Mouse (Mus musculus): ENCODE data around the gene 1700020A23Rik. TPM values are rescaled to one million over a fixed set of nuclear protein-coding genes. Genes with fewer than 3 reads are reported as not detected.
"Not testable (repeated sequence)": the region's sequence is repeated elsewhere in the genome, so short reads cannot be mapped to it uniquely, and the experiment has no call there.

The 1700020A23Rik gene
- not detected for polyA plus RNA-seq (2017; shearing (Covaris generic))

GRCm38 (mm10) chr2:130404939-130405338 is at the start of gene 1700020A23Rik, which contains the start of gene Gm28372:
Gene 1700020A23Rik, plus strand, starts transcription at chr2:130405259.
Gene Gm28372, plus strand, starts transcription at chr2:130405239.
- ATAC-seq = no peak

- ATAC-seq = no peak
Measured at GRCm38 (mm10) chr2:130357551-130357950, 47.5 kb upstream of the 1700020A23Rik start.

DNA sequence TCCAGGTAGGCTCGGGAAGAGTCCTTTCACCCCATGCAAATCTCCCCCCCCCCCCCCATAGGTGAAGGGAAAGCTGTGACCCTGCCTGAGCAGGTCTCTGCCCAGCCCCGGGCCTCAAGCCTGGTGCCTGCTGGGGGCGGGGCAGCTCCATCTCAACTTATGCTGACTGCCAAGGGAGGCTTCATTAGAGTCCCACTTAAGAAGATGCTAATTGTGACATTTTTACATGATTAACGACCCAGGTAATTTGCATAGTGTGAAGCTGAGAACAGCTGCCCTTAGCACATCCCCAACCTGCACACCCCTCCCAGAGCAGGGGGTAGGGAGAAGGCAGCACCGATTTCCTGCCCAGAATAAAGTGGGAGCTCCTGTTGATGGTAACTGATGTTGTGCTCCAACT is 46.2 kb upstream of the 1700020A23Rik start:
- ATAC-seq = no peak

GRCm38 (mm10) chr2:130362511-130363026 is 42.5 kb upstream of the 1700020A23Rik start:
- no peak for ATAC-seq

GRCm38 (mm10) chr2:130365211-130366094 is 39.6 kb upstream of the 1700020A23Rik start:
- ATAC-seq = no peak

GRCm38 (mm10) chr2:130367386-130367785 is 37.7 kb upstream of the 1700020A23Rik start:
- no peak for ATAC-seq

- not testable (repeated sequence) for ATAC-seq
Measured at GRCm38 (mm10) chr2:130373026-130373425, 32.0 kb upstream of the 1700020A23Rik start.

DNA sequence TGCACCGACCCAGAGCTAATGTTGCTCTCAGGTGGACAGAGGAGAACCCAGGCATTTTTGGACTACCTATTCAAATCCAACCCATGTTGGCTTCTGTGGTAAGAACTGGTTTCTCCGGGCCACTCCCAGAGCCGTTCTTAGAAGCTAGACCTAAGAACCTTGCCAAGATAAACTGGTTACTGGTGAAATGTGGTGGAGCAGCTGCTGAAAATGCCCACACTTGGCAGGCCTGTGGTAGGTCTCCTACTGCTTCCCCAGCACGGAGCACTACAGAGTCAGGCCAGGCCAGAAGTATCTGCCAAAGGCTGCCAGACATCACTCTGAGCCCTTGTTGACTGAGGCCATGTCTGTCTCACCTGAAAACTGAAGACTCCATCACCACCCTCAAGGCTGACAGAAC is 30.1 kb upstream of the 1700020A23Rik start:
- no peak for ATAC-seq

DNA sequence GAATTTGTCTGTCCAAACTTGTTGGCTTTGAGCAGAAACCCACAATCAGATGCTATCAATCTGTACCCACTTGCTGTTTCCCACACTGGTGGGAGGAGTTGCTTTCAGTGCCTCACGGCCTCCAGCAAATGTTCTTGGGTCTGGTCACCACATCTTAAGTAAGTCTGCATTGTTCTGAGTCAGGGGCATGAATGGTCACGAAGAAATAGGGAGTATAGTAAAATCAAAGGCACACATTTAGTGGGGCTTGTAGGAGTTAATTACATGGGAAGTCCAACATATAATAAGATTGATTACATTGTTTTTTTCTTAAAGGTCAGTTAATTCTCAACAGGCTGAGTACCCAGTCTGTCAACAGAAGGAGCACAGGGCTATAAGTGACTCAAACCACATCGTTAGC is 21.9 kb upstream of the 1700020A23Rik start:
- no peak for ATAC-seq

GRCm38 (mm10) chr2:130383895-130384294 is 21.2 kb upstream of the 1700020A23Rik start:
- no peak for ATAC-seq

DNA sequence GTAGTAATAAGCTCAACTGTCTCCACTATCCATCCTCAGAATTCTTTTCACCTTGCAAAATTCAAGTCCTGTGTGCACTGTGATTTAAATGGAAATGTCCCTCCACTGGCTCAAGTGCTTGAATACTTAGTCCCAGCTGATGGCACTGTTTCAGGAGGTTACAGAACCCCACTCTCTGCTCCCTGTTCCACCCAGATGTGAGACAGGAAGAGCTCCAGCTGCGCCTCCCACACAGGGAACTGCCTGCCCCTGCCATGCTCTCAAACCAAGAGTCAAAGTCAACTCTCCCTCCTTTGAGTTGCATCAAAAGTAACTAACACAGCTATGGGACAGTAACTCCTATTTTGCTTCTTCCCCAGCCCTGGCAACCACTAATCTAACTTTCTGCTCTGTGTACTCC is 18.8 kb upstream of the 1700020A23Rik start:
- ATAC-seq = no peak

- no peak for ATAC-seq
Measured at GRCm38 (mm10) chr2:130388796-130389195, 16.3 kb upstream of the 1700020A23Rik start.

- no peak for ATAC-seq
Measured at GRCm38 (mm10) chr2:130390993-130391625, 13.9 kb upstream of the 1700020A23Rik start.

GRCm38 (mm10) chr2:130392836-130393235 is 12.2 kb upstream of the 1700020A23Rik start:
- ATAC-seq = no peak

DNA sequence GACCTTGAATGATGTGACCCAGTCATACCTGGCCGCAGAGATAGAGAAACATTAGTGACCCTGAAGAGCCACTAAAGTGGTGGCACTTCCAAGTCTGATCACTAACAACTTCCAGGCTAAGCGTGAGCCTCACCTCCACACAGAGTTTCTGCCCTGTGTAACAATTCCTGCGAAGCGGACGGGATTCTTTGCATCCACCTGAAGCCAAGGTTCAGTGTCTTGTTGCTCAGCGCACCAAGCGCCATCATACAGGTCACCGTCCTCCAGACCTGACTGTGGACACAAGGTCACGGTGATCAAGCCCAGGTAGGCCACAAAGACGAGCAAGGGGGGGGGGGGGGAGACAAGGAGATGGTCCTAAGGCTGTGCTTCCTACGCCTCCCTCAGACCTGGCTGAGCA is 9.4 kb upstream of the 1700020A23Rik start:
- no peak for ATAC-seq

- no peak for ATAC-seq
Measured at GRCm38 (mm10) chr2:130397186-130397985, 7.7 kb upstream of the 1700020A23Rik start, which contains the start of gene Cpxm1. Gene Cpxm1, minus strand, starts transcription at chr2:130397574.

GRCm38 (mm10) chr2:130398091-130398490 is 7.0 kb upstream of the 1700020A23Rik start:
- no peak for ATAC-seq

DNA sequence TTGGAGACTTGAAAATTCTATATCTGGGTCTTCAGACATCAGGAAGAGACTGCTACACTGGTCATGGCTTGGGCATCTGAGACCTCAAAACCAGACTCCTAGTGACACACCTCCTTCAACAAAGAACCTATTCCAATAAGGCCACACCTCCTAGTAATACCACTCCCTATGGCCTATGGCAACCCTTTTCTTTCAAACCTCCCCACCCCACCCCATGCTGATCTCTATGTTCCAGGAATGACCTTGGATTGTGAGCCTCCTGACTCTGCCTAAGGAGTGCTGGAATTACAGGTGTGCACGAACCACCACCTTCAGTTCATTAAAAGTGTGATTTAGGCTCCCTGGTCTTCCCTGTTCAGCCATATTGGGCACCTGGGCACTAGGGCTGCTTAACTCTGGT is 5.0 kb upstream of the 1700020A23Rik start:
- ATAC-seq = no peak

DNA sequence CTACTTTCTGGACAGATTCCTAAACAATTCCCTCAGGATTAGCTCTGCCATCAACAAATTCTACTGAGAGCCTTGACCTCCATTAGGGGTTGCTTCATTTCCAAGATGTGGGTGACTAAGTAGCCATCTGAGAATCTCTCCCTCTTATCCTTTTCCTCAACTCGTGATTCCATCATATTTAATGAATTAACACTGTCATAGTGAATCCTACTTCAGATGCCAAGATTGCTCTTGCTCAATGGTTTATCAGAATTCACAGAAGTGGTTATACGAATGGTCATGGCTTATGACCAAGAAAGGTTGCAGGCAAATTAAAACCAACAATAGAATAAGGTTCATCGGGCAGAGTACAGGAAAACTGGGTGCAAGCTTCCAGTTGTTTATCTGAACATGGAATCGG is 3.2 kb upstream of the 1700020A23Rik start:
- no peak for ATAC-seq

- ATAC-seq = no peak
Measured at GRCm38 (mm10) chr2:130406178-130406577, 1.1 kb downstream of the 1700020A23Rik start, which contains the start of gene Tmem239. Gene Tmem239, plus strand, starts transcription at chr2:130406478.

GRCm38 (mm10) chr2:130408194-130408593 is 3.1 kb downstream of the 1700020A23Rik start:
- no peak for ATAC-seq
